Mouse (Mus musculus): ENCODE results near the gene Fancm.

Fancm gene

DNA sequence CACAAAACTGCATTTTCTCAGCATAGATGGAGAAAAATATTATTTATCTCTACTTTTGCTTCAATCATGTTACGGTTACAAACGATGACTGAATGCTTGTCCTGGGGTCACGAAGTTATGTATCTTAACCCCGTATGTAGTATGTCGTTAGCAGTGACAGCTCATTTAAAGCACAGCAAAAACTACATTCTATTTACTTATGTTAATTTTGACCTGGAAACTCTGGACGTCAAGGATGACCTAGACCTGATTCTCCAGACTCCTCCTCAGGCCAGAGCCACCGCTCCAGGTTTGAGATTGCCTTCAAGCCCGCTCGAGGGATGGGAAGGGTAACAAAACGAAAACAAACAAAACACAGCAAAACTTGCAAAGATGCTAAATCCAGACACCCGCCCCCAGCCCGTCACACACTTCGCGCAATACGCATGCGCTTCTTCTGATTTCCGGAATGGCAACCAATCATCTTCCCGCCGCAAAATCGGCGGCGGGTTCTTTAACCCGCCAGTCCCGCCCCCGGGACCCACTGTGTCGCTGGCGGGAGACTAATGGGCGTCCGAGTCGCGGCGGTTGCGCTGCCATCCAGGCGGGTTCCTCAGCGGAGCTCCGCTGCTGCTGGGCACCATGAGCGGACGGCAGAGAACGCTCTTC lies at the start of gene Fancm:
Fancm (plus strand) TSS at position 519 of the 648 bp plus-strand sequence.
- peak; percentile 97 for DNase-seq (ENCODE audit: low read depth, low spot score)

DNA sequence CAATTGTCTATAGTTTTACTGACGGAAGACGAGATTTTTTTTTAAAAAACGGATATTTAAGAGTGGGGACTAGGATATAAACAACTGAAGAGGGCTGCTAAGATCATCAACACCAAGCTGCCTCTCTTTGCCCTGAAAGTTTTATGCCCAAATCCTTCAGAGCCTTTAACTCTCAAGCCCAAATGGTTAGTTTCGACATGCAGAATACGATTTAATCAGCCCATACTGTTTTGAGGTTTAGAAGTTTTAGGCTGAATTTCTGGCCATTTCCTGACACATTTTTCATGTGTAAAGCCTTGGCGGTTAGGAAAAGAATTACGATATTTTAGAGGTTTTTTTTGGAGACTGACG lies 39.6 kb upstream of the Fancm start:
- DNase-seq (ENCODE audit: low read depth, low spot score) = no peak

DNA sequence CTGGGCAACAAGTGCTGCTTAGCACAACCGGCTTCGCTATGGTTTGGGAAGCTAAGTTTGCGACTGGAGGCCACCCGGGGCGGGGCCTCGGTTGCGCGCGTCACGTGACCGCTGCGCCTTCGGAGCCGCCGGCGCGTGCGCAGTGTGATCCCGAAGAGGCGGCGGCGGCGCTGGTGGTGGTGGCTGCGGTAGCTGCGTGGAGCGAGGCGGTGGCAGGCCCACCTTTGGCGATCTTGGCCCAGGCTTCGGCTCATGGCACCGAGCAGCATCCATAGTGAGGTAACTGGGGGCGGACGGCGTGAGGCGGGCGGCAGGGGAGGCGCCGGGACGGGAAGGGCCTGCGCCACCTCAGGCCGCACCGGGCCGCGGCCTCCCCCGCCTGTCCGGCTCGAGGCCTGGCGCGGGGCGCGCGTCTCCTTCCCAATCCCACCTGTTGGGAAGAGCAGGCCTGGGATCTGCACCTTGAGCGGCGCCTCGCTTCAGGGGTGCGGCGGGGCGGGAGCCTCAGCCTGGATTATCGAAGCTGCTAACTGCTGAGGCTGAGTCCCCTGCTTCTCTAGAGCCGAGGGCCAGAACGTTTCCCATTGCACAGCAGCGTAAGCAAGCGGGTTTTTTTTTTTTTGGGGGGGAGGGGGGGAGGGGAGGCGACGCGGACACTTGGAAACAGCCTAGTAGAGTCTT lies 39.1 kb upstream of the Fancm start, which contains the start of gene Prpf39:
Prpf39 (plus strand) TSS at position 144 of the 681 bp plus-strand sequence.
- peak; percentile 93 for DNase-seq (ENCODE audit: low read depth, low spot score)

DNA sequence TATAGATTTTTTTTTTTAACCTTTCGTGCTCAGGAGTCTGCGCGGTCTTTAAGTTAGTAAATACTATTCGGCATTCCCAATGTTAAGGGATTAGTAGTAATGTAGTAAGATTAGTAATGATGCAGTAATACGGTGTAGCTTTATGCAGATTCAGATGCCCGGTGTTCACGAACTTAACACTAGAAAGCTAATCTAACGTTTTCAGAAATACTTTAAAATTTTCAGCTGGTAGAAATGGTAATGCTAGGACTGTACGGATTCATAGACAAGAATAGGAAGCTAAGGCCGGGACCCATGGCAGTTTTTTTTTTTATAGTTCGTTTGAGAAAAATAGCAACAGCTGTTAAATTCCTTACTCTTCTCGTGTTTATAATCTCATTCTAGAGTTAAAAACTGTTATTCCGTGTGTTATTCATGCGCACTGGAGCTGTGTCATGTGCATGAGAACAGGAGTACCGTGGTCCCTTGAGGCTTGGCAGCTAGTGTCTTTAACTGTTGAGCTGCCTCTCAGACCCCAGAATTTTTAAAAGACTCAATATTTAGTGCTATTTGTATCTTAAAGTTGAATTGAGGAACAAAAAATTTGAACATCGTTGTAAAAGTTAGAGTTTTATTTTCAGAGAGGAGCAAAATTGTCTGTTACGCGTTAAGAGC lies 38.4 kb upstream of the Fancm start:
- no peak for DNase-seq (ENCODE audit: low read depth, low spot score)

DNA sequence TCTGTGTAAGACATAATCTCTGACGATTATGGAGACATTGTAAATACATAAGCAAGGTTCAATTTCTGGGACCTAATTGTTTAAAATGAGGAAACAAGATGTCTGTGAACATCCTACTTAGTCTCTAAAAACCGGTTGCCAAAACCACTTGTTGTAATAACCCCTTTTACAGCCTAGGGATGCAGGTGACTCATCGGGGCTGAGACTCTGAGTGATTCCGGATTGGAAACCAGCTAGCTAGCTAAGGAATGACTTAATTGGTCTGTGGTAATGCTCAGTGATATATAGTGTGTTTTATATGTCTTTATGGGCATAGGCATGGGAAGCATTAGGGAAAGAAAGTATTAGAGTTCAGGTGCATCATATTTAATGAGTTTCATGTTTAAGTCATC lies 37.9 kb upstream of the Fancm start:
- DNase-seq (ENCODE audit: low read depth, low spot score) = no peak

DNA sequence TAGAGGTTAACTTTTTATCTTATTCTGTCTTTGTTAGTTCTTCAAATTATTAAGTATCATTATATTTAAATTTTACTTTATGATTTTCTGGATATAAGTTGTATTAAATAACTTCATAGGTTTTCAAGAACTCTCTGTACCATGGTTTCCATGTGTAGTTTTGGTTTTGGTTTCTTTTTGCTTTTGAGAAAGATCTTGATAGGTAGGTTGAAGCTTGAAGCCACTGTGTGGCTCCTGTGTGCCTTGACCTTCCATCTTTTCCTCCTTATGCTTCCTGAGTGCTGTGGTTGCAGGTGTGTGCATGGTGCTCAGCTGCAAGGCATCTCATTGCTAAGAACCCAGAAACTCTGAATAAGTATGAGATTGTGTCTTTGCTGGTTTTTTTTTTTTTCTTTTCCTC lies 26.6 kb upstream of the Fancm start:
- DNase-seq (ENCODE audit: low read depth, low spot score) = no peak

DNA sequence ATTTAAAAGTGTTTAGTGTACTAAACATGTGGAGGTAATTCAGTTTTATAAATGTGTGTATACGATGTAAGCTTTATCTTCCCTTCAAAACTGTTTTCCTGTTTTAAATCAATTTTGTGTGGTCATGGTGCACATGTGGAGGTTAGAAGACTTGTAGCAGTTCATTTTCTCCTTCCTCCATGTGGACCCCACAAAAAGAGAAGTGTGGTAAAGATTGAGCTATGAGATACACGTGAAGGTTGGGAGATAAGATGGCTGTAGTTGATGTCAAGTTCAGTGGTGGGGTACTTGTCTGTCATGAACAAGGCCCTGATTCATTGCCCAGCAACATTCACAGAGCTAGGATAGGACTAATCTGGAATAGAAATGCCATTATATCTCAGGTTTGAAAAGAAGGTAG lies 17.2 kb upstream of the Fancm start:
- no peak for DNase-seq (ENCODE audit: low read depth, low spot score)

DNA sequence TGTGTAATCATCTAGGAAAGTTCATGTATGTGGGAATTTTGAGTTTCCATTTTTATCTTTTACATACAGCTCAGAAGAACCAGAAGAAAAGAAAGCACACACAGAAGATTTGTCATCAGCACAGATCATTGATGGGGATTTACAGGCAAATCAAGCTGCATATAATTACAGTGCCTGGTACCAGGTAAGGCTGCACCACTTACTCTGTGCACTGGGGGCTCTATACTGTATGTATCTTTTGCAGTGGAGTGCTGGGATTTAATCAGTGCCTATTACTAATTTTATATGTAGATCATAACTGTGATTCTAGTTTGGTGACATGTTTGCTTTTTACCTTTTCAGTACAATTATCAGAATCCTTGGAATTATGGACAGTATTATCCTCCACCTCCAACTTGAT lies 14.3 kb upstream of the Fancm start:
- DNase-seq (ENCODE audit: low read depth, low spot score) = no peak

DNA sequence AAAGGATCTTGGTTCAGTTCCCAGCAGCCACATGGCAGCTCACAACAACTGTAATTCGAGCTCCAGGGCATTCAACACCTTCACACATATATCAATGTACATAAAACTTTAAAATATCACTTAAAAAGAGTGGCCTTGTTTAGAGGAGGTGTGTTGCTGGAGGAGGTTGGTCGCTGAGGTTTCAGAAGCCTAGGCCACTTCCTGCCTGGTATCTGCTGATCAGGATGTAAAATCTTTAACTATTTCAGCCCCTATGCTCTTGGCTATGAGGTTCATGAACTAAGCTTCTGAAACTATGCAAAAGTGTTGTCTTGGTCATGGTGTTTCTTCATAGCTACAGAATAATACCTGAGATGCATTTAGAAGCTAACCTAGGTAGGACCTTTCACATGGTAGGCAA lies 10.2 kb upstream of the Fancm start:
- no peak for DNase-seq (ENCODE audit: low read depth, low spot score)

DNA sequence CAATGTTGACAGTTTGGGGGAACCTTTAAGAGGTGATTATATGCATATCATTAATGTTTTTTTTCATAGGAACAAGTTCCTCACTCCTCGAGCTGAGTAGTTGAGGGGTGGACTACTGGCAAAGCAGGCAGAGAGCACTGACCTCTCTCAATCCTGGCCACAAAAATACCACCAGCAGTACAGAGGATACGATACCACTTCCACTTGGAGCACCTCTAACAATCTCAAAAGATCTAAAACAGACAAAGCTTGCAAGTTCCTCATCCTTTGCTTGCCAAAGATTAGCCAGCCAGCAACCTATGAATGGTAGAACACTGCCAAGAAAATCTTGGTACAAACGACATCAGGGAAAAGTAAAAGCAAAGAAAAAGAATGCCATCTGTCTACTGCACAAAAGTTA lies 9.2 kb upstream of the Fancm start:
- DNase-seq (ENCODE audit: low read depth, low spot score) = no peak

DNA sequence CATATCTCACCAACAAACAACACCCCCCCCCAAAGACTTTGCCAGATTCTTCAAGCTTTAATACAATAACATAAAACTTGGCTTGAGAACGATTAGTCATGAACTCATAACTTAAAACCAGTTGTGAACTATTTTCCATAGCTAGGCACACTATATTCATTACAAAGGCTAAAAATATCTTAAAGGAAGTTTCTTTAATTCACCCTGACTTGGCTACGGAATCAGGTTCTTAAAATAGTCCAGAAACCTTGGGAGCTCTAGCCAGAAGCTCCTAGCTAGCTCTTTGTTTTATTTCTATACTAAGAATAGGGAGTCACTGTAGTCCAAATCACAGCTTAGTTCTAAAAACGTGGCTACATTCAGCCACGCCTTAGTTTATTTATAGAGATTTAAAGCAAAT lies 7.0 kb upstream of the Fancm start:
- no peak for DNase-seq (ENCODE audit: low read depth, low spot score)

DNA sequence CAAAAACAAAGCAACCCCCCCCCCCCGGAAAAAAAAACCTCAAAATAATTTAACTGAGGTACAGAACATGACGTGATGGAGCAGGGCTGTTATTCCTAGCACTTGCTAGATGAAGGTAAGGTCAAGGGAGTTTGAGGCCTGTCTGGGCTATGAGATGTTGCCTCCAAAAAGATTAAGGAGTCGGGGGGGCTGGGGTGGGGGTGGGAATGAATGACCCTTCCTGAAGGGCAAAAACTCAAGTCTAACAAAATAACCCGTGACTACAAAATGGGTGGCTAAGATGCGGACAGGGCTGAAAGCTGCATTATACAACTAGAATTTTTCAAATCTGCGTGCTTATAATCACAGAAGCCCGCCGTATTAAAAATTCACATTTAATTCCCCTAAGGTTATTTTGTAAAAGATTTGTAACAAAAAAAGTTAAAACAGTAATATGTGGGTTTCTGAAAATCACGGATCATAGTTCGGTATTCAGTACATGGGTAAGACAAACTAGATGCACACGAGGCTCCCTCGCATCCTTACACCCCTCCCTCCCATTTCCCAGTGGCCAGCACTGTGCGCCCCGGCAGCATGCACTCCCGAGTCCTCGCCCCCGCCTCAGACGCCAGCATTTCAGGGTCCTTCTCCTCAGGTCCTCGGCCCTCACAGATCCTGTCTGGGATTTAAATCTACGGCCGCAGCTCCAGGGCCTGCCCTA lies 2.3 kb upstream of the Fancm start:
- DNase-seq (ENCODE audit: low read depth, low spot score) = peak; percentile 52

DNA sequence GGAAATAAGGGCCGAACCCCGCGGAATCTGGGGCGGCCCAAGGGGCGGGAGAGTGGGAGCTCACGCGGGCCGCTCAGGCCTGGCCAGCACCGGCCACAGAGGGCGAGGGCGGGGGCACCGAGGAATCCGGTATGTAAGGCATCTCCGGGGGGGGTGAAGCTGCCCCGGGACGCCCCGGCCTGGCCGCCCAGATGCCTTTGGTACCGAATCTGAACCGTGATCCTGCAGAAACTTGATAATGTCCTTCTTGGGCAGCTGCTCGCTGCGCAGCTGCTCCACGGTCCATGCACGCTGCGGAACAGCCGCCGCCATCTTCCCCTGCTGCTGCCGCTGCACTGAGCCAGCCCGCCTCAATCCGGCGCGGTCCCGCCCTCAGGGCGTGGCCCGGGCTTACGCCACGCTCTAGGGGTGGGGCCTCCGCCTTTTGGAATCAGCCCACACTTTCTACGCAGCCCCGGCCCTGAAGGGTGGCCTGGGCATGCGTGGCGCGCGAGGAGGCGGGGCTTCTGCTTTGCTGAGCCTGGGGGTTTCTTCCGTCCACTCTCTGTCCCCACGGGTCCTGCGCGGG lies 1.7 kb upstream of the Fancm start, which contains the start of gene Fkbp3:
Fkbp3 (minus strand) TSS at position 397 of the 568 bp plus-strand sequence.
- DNase-seq (ENCODE audit: low read depth, low spot score) = peak; percentile 99

DNA sequence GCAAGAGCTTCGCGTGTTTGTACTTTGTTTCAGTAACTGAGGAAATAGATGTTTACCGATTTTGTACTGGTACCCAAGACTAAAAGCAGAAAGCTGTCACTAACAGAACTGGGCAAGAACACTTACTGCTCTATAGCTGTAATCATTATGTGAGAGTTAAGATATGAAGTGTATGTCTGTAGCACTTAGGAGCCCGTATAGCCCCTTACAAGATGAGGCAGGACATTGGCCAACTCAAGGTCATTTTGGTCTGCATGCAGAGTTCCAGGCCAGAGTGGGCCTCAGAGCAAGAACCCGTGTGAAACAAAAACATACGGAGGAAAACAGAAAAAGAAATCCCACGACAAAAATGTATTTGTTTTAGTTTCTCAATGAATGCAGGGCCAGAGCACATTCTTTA lies 752 bp upstream of the Fancm start:
- no peak for DNase-seq (ENCODE audit: low read depth, low spot score)

DNA sequence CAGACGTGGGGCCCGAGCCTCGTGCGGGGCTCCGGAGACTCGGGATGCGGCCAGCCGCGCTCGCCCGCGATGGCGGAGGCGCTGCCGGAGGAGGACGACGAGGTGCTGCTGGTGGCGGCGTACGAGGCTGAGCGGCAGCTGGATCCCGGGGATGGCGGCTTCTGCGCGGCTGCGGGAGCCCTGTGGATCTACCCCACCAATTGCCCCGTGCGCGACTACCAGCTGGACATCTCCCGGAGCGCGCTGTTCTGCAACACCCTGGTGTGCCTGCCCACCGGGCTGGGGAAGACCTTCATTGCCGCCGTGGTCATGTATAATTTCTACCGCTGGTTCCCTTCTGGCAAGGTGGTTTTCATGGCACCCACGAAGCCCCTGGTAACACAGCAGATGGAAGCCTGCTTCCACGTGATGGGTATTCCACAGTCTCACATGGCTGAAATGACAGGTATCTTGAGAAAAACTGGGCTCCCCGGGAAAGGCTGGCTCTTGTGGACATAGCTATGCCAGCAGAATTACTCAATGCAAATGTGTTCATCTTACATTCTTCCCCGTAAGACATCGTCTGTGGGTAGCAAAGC lies 419 bp downstream of the Fancm start:
- no peak for DNase-seq (ENCODE audit: low read depth, low spot score)

DNA sequence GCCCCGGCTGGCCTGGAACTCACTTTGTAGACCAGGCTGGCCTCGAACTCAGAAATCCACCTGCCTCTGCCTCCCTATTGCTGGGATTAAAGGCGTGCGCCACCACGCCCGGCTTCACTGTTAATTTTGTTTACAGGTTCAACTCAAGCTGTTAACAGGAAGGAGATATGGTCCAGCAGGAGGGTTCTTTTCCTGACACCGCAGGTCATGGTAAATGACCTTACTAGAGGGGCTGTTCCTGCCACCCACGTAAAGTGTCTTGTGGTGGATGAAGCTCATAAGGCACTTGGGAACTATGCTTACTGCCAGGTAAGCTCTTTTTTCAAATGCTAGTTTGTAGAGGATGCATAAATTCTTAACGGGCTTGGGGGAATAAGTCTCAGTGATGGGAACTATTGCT lies 1.5 kb downstream of the Fancm start:
- DNase-seq (ENCODE audit: low read depth, low spot score) = no peak

DNA sequence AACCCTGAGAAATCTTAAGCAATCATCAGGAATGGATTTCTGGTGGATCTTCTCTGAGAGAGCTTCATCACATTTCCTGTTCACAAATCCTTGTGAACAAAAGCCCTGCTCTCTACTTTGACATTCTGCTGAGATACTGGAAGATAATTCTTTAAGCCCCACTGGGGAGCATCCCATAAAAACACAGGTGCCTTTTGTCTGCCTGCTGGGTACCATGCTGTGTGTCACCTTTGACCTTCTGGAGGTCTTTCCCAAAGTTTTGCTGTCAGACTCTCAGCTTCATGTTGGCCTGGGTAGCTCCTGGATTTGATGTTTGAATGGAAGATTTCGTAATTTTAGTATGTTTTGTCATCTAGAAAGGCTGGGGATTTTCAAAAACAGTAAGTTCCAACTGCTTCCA lies 33.3 kb downstream of the Fancm start:
- peak; percentile 72 for DNase-seq (ENCODE audit: low read depth, low spot score)

DNA sequence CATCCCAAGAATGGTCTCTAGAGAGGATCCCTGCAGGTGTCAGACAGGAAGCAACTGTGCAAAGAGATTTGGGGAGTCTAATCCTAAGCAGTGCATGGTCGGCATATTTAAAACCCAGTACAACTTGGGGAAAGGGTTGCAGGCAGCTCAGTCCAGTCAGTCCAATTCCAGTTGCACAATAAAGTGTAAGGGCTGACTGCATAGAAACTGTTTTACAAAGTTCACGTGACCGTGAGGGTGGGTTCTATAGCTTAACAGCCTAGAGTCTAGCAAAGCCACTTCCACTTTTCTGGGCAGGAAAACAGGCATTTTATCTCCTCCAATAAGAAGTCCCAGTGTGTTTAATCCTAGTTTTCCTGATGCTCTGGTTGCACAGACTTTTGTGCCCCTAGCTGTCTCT lies 36.1 kb downstream of the Fancm start:
- peak; percentile 31 for DNase-seq (ENCODE audit: low read depth, low spot score)

DNA sequence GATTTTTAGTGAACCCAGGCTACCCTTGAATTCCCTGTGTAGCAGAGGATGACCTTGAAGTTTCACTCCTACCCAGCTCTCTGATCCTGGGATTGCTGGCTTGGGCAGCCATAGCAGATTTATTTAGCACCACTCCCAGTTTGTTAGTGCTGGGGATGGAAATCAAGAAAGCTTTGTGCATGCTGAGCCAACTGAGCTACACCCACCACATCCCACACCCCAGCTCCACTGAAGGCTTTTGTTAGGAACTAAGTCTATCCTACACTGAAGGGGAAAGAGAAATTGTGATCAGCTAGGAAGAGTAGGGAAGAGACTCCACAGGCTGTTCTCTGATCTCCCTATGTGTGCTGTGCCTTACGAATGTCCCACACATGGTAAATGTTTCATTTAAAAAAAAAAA lies 37.4 kb downstream of the Fancm start:
- DNase-seq (ENCODE audit: low read depth, low spot score) = peak; percentile 81

DNA sequence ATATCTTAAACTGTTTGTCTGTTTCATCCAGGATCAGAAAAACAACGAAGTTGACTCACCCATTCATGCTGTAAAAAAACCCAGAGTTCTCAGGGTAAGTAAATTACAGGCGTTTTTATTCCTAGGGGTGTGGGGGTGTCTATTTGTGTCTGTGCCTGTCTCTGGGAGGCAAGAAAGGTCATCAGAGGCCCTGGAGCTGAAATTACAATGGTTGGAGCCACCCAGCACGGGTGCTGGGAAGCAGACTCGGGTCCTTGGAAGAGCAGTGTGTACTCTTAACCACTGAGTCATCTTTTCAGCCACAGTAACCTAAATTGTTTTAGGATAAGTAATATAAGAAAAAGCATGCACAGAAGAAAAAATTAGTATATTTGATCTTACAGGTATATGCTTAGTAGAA lies 38.5 kb downstream of the Fancm start:
- DNase-seq (ENCODE audit: low read depth, low spot score) = peak; percentile 62

DNA sequence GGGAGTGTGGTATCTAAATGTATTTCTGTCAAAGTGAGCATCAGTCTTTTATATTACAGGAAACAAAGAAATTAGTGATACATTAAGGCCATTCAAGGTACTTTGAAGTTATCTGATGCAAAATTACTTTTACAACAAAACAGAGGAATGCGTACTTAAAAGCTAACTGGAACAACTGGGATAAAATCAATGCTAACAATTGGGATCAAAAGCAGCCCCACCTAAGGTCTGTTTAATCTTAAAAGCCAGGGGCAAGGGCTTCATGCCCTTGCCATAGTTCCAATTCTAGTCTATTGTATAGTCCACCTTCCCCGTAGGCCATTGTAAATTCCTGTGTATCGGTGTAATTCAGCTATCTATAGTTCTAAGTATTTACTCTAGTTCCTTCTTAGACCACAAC lies 39.6 kb downstream of the Fancm start:
- peak; percentile 91 for DNase-seq (ENCODE audit: low read depth, low spot score)

DNA sequence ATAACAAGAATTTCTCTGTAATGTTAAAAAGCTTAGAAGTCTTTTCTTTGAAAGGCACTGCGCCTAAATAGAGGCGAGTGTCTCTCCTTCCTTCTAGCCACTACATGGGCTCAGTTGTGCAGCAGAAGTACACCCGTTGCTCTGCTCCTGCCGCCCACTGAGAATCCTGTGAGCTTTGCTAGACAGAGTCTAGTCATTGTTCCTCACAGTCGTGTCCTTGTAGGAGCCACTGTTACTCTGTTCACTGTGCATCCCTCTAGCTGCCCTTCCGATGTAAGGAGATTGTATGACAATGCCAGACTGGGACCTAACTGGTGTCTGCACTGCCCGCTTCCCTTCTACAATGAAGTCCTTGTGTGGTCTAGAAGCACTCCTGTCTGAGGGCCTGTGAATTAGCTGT lies 43.6 kb downstream of the Fancm start:
- DNase-seq (ENCODE audit: low read depth, low spot score) = peak; percentile 66

Data from ZHBTc4 (cell line).